Mouse (Mus musculus) c-Kit-positive CD71-positive TER-119-negative erythroid progenitor cells, embryonic 14.5 days (primary cell): ENCODE results near the gene Aqp2.

ENCODE experiments used
- DNase-seq: peaks from one replicate; pipeline ENCODE4 v3.0.0-alpha.2; 2013; ENCODE audit warnings: low read depth

Aqp2 gene

DNA sequence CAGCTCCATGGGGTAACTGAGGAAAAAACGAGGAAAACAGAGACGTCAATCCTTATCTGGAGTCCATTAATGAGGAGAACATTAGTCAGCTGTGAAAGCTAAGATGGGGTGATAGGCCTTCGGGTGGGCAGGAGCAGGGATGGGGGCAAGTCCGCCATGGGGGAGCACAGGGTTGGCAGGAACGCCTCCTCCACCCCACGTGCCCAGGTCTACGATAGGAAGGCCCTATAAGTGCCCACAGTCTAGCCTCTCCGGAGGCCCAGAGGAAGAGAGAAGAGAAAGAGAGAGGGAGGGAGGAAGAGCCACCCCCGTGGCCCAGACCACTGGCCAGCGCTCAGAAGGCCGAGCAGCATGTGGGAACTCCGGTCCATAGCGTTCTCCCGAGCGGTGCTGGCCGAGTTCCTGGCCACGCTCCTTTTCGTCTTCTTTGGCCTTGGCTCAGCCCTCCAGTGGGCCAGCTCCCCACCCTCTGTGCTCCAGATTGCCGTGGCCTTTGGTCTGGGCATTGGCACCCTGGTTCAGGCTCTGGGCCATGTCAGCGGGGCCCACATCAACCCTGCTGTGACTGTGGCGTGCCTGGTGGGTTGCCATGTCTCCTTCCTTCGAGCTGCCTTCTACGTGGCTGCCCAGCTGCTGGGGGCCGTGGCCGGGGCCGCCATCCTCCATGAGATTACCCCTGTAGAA lies at the start of gene Aqp2:
Gene Aqp2, plus strand, starts transcription at position 254 of the 684 bp plus-strand sequence.
- no peak for DNase-seq

DNA sequence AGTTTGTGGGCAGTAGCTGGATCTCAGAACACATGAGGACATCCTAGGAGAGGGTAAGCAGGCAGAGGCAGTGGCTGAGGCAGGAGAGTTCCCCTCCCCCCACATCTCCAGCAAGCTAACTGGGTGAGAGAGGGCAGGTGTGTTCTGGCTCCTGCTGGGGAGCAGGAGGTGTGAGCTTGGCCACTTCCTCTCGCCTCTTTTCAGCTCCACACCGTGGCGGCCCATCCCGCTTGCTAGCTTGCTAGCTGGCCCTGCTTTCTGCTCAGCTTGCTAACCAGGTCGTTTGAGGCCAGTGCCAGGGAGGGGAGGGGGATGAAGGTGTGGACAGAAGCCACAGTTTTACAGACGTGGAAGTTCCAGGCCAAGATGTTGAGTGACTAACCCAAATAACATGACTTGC lies 47.7 kb upstream of the Aqp2 start:
- DNase-seq = no peak

DNA sequence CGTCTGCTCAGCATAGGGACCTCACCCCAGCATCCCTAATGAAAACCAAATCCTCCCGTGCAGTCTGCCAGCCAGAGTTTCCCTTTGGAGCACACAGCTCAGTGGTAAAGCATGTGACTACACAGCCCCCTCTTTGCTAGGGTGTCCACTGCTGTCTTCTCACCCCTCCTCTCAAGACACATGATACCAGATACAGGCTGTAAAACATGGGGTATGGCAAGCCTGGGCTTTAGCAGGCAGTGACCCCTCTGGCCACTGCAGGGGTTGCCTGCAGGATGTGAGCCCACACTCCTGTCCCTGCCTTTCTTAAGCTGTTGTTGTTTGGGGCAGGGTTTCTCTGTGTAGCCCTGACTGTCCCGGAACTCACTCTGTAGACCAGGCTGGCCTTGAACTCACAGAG lies 46.8 kb upstream of the Aqp2 start:
- DNase-seq = no peak

DNA sequence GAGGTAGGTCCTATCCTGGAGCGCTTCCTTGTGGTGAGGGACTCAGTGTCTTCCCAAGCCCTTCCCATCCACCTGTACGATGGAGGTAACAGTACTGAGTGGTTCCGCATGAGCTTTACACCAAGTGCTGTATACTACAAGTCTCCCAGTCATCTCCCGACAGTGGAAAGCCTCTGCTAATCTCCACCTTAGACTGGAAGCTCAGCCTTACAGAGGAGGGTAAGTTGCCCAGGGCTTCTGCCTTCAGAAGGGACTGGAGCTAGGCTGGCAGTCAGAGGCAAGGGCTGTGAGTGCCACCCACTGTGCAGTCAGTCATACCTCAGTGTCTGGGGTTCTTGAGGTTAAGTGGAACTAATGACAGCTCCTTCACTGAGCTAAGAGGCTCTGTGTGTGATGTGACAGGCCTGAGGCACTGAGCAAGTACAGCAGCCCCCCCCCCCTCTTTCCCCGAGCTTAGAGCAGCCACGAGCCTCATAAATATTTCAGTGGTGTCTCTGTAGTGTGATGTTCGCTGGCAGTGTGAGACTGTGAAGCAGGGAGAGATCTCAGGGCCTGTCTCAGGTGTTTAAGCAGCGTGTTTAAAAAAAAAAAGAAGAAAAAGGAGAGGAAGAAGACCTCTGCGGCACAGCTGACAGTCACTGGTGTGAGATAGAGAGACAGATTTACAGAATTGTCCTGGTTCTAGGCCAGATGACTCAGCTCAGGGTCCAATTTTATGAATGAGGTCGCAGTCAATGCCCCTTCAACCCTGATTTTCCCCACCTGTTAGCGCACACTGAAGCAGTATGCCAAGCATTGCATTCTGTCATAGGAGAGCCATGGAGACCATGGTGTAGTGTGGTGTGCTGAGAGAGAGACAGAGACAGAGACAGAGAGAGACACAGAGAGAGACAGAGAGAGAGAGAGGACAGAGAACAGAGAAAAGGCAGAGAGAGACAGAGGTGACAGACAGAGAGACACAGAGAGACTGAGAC lies 41.7 kb upstream of the Aqp2 start:
- DNase-seq = no peak

DNA sequence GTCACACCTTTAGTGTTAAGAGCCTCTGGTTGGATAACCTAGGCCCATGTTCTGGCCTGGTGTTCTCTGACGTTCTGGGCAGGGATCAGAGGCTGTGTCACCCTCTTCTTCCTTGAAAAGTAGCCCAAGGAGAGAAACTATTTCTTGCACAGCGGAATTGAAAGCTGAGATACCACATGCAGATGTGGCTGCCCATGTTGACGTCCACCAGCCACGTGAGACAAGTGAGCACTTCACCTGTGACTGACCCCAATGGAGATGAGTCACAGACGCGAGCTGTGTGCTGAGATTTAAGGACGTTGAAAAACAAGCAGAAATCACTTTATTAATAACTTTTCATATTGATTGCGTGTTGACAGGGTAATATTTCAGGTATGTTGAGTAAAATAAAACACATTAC lies 39.0 kb upstream of the Aqp2 start:
- no peak for DNase-seq

DNA sequence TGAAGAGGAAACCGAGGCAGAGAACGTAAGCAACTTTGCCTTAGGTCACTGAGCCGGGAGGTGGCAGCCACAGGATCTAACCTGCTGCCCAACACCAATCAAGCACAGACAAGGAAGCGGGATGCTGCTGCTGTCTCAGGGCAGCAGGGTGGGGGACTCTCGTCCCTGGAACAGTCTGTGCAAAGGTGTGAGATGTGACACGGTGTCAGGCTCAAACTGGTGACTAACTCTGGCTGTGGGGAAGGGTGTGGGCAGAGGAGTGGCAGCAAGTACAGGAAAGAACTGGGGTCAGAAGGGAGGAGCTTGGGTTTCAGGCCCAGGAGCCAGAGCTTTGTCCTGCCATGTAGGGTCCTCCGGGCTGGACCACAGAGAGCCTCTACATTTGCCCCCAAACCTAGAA lies 34.8 kb upstream of the Aqp2 start:
- DNase-seq = no peak

DNA sequence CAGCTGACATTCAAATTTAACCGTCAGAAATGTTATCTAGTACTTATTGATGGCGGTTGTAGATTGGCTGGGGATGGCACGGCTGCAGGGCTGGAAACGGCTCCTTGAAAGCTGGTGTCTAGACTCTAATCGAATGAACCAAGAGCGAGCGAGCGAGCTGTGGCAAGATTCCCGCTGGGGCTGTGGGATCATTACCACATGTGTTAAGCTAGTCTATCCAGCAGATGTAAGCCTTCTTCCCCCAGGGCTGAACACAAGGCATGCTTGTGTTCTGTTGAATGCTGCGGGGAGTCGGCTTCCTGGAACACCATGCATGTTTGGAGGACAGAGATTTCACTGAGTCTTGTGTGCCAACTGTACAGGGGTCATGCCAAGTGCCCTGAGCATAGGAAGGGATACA lies 32.3 kb upstream of the Aqp2 start:
- no peak for DNase-seq

DNA sequence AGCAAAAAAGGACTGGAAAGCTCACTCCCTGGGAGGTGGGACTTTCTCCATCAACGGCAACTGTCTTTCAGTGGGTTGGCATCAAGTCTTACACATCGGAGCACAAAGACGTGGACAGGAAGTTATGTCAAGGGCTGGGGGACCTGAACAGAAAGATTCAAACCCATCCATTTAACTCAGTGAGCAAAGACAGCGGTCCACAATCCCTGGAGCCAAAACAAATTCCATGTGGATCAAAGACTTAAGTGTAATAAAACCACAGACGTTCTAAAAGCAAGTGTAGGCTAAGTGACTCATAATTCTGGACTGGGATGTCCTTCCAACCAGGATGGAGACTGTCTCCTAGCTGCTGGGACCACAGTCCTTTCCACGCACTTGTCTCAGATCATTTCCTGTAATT lies 31.1 kb upstream of the Aqp2 start:
- no peak for DNase-seq

DNA sequence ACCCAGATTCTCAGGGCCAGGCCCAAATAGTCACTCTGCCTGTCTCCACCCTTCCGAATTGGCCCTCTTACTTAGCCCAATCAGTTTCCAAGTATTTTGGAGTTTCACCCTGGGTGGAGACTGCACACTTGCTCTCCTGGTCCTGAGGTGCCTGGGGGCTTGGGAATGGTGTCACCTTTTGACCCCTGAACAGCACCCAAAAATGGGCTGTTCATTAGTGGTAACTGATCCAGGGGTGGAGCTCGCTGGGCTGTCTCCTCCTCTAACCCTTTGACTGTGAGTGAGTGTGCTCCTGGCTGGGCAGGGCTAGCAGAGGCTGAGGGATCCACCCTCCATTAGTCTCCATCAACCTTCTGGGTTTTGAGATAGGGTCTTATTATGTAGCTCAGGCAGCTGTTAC lies 29.0 kb upstream of the Aqp2 start:
- no peak for DNase-seq

DNA sequence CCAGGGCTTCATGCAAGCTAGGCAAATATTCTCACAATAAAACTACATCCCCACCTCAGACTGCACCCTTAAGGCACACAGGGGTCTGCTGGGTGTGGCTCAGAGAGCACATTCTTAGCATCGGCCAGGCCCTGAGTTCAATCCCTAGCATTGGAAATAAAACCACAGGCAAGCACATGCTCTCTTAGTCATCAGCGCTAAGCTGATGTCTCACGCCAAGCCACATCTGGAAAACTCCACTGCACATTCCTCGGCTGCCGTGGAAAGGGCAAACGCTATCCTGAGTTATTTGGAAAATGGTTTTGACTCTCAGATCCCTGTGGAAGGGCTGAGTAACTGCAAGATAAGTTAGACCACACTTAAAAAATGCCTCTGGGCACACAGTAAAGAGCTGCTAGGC lies 25.1 kb upstream of the Aqp2 start:
- no peak for DNase-seq

DNA sequence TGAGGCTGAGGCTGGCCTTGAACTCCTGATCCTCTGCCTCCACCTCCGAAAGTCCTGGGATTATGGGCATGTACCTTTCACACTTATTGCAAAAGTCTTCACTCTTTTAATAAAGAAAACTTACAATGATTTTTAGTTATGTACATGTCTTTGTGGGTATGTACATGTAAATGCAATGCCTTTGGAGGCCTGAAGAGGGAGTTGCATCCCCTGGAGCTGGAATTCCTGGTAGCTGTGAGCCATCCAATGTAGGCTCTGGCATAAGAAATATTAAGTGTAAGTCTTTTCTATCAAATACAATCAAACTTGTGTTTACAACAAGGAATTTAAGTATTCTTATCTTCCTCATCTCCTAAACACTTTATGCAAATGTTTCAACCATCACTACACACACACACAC lies 19.9 kb upstream of the Aqp2 start:
- no peak for DNase-seq

DNA sequence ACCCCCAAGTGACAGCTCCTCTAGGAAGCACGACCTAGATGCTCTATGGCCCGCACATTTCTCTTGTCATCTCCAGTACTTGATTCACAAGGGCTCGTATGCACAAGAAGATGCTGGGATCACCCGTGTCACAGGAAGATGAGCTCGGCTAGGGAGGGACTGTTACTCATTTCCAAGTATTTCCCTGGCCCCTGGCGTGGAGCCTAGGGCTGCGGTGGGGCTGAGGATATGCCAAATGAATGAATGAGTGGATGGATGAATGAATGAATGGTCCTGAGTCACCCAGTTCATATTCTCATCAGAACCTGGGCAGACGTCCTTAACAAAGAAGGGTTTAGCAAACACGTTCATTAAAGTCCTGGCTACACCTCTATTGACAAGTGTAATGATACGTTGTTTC lies 18.6 kb upstream of the Aqp2 start:
- no peak for DNase-seq

DNA sequence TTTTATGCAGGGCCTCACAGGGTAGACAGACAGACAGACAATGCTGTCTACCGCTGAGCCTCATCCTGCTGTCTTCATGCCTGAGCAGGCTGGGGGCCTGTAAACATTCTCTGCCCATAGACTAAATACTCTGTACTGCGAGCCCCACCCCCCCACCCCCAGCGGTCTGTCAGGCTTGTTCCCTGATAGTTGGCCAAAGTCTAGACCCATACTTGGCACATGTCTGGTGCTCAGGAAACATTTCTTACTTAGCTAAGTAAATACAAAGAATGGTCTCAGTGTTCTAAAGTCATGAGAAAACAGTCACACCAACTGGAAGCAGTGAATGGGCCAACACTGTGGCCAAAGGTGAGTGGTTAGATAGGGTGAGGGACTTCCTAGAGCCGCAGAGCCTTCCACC lies 11.5 kb upstream of the Aqp2 start:
- no peak for DNase-seq

DNA sequence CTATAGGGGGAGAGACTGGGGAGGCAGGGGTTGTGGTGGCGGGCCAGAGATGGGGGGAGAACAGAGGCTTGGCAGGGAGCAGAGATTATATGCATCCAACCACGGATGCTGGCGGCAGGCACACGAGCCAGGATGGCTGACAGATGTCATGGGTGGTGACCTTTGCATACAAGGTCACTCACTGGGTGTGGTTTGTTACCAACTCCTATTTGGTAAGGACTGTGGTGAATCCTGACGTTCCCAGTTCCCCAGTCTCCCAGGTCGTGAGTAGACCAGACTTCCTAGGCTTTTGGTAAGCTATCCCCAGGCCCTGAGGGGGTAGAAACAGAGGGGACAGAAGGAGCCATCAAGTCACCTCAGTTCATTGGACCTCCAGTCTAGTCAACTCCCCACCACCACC lies 10.2 kb upstream of the Aqp2 start:
- DNase-seq = no peak

DNA sequence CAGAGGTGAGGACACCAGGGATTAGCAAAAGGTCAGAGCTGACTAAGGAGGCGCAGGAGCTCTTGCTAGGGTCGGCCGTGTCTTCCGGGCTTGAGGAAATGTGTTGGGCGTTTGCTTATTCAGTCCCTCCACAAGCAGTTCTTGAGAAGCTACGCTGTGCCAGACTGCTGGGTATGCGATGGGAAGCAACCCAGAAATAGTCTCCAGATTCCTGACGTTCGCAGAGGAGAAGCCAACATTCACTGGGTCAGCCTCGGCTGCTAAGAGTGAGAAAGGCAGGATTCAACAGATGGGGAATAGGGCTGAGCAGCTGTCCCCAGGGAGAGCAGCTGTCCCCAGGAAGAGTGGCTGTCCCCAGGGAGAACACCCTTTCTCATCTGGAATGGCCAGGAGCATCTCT lies 9.7 kb upstream of the Aqp2 start:
- no peak for DNase-seq

DNA sequence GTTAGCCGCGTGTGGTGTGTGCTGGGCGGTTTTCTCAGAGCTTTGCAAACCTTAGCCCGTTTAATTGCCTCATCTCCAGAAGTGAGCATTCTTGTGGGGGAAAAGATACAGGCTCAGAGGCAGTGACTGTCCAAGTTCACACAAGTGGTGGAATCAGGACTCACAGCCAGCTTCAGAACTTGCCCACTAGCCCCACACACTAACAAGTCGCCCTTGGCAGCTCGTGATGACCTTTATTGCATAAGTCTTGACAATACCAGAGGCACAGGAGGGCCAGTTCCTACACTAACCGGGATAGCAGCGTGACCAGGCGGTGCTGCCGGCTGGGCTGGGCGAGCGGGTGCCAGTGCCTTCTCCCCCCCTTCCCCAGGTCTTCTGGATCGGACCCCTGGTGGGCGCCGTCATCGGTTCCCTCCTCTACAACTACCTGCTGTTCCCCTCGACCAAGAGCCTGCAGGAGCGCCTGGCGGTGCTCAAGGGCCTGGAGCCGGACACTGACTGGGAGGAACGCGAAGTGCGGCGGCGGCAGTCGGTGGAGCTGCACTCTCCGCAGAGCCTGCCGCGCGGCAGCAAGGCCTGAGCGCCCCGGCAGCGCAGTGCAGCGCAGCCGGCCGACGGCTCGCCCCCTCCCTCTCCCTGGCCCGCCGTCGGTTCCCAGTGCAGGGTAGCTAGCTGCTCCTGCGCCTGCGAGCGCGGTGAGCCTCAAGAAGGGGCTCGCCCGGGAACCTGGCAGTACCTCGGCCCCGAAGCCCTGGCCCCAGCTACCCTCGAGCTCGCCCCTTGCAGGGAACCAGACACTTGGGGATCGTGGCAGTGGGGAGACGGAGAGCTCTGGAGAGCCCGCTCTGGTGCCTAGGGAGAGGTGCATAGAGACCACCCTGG lies 4.8 kb downstream of the Aqp2 start:
- no peak for DNase-seq

DNA sequence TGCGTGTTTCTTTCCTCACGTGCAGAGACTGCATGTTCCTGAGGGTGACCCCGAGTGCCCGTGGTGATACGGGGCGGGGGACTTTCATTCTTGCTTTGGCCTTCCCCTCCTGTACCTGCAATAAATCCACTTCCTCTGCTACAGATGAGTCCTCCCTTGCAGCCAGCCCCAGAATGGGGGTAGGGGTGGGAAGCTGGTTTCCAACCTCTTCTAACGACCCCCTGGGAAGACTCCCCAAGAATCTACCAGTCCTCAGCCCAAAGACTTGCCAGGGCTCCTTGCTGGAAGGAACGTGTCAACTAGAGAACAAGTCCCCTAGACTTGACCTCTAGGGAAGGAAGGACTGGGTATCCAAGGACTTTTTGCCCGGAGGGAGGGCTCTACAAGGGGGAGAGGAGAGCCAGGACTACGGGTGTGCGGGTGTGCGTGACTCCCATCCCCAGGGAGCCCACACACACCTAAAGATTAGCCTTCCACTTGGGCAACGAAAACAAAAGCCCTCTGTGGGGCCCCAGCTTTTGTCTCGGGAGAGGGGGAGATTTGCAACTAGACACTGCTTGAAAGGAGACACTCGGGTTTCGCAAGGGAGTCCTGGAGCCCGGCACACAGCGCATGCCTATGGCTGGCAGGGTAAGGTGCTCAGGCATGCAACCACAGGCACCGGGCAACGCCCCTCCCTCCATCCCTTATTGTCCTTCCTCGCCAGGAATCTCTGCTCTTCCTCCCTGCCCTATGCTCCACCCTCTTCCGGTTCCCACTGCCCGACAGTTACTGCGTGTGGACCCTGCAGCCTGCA lies 5.8 kb downstream of the Aqp2 start:
- no peak for DNase-seq

DNA sequence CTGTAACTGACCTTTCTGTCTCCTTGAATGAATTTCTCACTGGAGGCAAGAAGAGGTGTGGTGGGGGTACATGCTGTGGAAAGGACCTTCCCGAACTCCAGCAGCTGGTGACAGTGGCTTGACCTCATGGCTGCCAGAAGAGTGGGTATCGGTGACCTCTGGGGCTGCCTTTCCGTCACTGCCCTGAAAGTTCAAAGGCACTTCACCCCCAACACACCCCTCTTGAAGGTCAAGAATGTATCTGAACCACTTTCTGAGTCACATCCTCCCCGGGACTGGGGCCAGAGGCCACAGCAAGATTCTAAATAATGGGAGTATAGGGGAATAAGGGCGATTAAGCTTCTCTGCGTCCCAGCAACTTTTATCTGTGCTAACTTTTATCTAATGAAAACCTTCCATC lies 6.9 kb downstream of the Aqp2 start:
- DNase-seq = no peak

DNA sequence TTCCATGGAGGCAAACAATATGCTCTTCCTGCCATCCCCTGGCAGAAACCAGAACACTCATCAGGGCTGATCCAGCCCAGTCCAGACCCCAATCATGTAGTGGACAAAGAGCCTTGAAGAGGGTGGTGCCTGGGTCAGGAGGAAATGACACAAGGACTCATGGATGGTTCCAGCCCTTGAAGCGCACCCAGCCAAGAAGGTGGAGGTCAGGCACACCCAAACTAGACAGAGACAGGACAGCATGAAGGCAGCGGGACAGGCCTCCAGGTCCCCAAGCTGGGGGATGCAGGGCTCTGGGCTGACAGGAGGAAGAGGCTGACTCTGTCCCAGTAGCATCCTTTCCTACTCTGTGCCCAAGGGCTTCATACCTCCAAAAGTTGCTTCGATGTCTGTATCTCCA lies 7.7 kb downstream of the Aqp2 start:
- no peak for DNase-seq

DNA sequence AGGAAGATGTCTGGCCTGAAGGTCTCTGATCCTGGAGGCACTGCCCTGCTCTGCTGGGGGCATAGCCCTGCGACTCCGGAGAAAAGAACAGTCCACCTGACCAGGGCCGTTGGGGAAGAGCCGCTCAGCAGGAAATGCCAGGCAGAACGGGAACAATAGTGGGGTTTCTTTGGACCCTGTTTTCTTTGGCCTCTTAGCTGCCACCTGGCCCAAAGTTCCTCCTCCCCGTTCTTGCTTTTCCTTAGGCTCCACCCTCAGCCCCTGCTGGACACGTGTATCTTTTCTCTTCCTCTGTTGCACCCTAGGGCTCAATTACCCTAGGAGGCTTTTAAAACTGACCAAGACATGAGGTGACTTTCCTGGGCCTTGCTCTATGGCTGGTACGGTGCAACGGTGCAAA lies 10.4 kb downstream of the Aqp2 start:
- DNase-seq = no peak

DNA sequence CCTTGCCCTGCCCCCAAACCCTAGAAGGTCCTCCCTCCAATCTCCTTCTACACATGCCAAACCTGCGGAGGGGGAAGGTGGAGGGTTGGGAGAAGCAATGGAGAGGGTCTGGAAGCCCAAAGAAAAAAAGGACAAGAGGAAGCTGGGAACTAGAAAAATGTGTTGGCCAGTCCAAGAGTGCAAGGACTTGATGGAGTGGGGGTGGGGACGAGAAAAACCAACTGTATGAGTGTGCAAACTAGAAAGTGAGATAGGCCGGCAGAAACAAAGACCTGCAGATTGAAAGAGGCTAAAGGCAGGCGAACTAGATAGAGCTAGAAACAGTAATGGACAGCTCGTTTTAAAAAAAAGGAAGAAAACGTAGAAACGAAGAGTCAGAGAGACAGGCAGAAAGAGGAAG lies 10.8 kb downstream of the Aqp2 start:
- DNase-seq = no peak
